Mouse (Mus musculus): Measurements from ENCODE around the gene Phlpp1.

- TF ChIP-seq POLR2A (IDR thresholded peaks at IDR 0.05; ENCODE audit: extremely low read depth, insufficient read depth, low read length) (no peak), CTCF (IDR thresholded peaks at IDR 0.05; ENCODE audit: low read depth, low read length) (no peak)
Measured at GRCm38 (mm10) chr1:106197991-106198390, 26.4 kb downstream of the Phlpp1 start.

Measured in liver, adult 2 months (tissue).